Mouse (Mus musculus): ENCODE results near the gene Pcbp4. TPM values are rescaled to one million over a fixed set of nuclear protein-coding genes. Genes with fewer than 3 reads are reported as not detected.

Gene Pcbp4
- total RNA-seq, 2 experiments from 2014 or later = 151 to 170 TPM

DNA sequence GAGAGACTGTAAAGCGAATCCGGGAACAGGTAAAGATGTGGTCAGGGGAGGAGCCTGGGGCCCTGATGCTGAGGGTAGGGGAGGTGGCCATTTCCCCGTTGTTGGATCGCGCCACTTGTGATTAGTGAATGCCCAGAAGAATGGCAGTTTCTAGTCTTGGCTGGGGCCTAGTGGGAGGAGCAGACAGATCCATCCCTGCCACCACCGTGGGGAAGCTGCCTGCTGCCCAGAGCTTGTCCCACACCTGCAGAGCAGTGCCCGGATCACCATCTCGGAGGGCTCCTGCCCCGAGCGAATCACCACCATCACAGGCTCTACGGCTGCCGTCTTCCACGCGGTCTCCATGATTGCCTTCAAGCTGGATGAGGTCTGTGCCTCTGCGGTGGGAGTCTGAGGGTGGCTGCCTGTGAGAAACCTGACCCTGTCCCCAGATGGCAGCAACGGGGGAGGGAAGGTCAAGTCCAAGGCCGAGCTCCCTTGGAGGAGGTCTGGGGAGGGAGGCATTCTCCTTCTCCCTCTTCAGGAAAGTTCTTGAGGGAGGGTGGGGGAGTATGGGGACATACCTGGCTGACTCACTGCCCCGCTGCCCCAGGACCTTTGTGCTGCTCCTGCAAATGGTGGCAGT lies 7.4 kb downstream of the Pcbp4 start:
- intact Hi-C loops (cut with DNase I) = no loop called here
- no peak for DNase-seq (ENCODE audit: low spot score in 2 of 2)

DNA sequence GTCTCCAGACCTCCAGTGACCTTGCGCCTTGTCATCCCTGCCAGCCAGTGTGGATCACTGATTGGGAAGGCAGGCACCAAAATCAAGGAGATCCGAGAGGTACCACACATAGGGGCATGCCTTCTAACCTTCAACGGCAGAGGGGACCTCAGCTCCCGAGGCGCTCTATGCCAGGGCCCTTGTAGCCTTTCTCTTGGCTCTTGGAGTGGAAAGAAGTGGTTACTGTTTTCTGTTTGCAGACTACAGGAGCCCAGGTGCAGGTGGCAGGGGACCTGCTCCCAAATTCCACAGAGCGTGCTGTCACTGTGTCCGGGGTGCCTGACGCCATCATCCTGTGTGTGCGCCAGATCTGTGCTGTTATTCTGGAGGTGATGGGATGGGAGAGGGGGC lies 7.9 kb downstream of the Pcbp4 start:
- DNase-seq (ENCODE audit: low spot score in 2 of 2) = no peak
- intact Hi-C loops (cut with DNase I) = no loop called here

DNA sequence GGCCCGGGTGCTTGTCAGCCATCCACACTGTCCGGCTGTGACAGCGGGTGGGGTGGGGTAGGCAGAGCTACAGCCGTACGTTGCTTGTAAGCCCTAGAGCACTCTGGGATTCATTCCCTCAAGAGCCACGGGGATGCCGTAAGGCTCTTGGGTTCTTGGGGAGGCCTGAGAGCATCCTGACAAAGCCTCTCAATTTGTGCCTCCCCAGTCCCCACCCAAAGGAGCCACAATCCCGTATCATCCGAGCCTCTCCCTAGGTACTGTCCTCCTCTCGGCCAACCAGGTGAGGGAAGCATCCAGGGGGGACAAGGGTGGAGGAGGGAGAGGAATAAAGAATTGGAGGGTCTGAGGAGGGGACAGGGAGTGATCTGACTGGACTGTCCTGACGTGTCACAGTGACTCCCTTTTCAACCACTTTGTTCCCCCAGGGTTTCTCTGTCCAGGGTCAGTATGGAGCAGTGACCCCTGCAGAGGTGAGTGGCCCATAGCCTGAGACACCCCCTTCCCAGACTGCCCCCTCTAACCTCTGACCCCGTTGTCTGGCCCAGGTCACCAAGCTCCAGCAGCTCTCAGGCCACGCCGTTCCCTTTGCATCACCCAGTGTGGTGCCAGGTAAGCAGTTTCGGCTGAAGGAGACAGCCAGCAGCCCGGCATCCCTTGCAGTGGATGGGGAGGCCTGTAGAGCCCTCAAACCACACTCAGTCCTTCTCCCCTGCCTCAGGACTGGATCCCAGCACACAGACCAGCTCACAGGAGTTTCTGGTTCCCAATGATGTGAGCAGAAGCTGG lies 8.7 kb downstream of the Pcbp4 start:
- intact Hi-C loops (cut with DNase I) = no loop called here
- no peak for DNase-seq (ENCODE audit: low spot score in 2 of 2)

DNA sequence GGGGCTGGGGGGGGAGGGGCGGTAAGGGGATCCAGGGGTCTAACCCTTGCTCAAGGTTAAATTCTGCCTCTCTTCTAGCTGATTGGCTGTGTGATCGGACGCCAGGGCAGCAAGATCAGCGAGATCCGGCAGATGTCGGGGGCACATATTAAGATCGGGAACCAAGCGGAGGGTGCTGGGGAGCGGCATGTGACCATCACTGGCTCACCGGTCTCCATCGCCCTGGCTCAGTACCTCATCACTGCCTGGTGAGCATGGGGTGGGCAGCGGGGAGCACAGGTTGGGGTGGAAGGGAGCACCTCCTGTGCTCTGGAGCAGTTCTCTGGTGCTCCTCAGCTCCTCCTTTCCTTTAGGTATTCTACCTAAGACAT lies 9.3 kb downstream of the Pcbp4 start:
- intact Hi-C loops (cut with DNase I) = no loop called here
- DNase-seq (ENCODE audit: low spot score in 2 of 2) = no peak

DNA sequence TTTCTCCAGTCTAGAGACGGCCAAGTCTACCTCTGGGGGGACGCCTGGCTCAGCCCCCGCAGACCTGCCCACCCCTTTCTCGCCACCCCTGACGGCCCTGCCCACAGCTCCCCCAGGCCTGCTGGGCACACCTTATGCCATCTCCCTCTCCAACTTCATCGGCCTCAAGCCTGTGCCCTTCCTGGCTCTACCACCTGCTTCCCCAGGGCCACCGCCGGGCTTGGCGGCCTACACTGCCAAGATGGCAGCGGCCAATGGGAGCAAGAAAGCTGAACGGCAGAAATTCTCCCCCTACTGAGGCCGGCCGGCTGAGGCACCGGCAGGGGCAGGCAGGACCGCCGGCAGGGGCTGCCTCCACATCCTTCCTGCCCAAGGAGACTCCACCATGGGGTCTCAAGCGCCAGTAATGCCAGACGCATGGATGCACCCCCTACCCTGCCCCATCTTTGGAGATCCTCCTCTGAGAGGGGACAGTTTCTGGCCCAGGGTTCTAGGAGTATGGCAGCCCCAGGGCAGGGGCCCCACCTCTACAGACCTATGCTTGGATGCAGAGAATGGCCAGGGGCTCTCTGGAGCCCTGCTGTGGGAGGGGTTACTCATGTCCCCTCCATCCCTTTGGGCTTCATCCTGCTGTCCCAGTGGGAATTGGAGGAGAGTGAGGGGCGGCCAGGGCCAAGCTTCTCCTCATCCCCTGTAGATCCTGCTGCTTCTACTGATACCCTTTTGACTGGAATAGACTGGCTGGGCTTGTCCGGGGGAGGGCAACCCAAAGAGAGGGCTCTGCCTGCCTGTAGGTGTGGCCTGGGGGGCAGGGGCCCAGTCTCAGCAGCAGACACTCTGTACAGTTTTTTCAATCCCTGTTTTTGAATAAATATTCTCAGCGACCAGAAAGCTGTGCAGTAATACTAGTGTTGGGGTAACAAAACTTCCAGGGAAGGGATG lies 10.3 kb downstream of the Pcbp4 start:
- intact Hi-C loops (cut with DNase I) = no loop called here
- DNase-seq (ENCODE audit: low spot score in 2 of 2) = no peak

DNA sequence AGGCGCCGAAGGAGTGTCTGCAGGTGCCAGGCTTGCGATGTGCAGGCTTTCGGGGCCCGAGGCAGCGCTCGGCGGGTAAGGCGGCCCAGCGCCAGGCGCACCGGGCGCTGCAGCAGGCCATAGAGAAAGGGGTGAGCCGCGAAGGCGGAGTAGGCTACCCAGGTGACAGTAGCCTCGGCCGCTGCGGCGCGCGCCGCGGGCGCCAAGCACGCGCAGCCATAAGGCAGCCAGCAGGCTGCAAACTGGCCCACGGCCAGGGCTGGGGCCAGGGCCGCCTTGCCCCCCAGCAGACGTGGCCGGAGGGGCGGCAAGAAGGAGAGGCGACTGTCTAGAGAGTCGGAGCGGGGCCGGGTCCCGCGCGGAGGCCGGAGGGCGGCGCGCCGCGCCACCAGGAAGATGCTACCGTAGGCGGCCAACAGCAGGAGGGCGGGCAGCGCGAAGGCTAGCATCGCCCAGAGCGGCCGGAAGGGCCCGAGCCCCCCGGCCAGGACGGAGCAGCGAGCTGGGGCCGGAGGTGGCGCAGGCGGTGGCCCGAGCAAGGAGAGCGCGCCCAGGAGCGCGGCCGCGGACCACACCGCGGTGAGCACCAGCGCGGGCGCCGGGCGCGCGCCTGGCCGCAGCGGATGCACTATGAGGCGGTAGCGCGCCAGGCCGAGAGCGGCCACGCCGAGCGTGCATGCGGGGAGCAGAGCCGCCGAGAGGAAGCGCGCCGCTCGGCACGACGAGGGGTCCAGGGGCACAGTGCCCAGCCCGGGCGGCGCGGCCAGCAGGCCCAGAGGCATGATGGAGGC lies 11.9 kb downstream of the Pcbp4 start:
- DNase-seq (ENCODE audit: low spot score in 2 of 2) = peak; percentile 74 to 76
- intact Hi-C loops (cut with DNase I) = no loop called here

DNA sequence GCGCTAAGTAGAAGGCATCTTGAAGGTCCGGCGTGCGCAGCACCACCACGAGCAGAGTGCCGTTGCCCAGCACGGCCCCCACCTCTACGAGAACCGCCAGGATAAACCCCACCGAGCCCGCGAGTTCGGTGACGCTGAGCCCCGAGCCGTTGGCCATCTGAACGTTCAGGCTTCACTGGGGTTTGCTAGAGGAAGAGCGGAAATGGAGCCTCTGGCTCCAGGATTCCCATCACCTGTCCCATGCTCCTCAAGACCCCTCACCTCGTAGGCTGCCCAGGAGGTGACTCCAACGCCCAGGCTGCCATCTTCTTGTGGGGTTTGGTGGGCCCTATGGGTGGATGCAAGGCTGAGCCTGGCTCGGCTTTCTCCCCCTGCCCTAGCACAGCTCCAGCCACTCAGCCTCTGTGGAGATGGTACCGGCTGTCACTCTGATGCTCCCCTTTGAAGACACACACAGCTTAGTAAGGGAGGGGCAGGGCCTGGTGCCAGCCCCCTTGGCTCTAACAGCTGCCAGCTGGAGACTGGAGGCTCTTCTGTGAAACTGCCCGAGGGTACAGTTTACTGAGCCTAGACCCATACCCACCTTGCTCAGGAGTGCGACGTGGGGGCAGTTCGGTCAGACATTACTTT lies 12.6 kb downstream of the Pcbp4 start, which contains the start of gene Gpr62:
Gpr62 (minus strand) TSS at position 368 of the 630 bp plus-strand sequence.
- intact Hi-C loops (cut with DNase I) = no loop called here
- peak in 1 of 2 experiments; percentile 66 for DNase-seq (ENCODE audit: low spot score in 2 of 2)

DNA sequence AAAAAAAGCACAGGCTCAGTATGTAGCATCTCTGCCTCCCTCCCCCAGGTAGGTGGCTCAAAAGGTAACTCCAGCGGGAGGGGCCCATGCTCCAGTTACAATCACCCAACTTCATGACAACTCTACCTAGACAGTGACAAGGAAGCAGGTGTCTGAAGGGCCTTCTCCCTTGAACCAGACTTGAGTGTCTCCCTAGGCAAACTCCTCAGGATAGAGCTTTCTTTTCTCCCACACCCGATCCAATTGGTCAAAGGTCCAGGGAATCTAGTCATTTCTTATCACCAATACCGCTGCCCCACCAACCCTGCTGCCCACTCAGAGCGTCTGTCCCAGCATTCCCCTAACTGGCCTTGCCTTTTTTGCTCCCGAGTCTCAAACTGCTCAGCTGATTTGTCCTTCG lies 13.6 kb downstream of the Pcbp4 start:
- intact Hi-C loops (cut with DNase I) = no loop called here
- no peak for DNase-seq (ENCODE audit: low spot score in 2 of 2)

DNA sequence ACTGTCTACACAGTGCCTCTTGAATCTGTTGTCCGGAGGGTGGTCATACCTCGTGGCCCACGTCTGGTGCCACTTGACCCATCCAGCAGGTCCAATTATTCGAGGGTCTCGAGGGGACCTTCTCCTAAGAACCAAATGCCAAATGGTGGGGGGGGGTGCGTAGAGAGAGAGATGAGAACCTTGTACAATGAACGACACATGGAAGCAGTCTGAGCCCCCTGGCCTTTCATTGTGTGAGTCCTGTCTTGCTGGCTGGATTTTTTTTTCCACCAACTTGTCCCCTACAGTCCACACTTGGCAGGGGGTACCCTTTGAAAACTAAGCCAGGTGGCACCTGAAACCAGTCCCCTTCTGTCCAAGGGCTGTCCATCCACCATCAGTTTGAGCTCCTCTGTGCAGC lies 14.7 kb downstream of the Pcbp4 start:
- intact Hi-C loops (cut with DNase I) = no loop called here
- no peak for DNase-seq (ENCODE audit: low spot score in 2 of 2)

DNA sequence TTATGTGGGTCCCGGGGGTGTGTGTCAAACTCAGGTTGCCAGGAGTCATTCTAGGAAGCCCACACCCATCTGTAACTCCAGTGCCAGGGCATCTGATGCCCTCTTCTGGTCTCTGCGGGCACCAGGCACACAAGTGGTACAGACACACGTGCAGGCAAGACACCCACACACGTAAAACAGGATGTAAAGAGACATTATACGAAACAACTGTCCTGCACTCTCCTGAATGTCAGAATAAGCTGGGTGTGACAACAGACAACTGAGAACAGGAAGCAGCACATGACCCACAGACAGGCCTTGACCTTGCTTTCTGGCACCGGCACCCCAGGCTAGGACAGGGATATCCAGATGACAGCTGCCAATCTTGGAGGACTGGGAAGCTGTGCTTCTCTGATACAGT lies 16.2 kb downstream of the Pcbp4 start:
- DNase-seq (ENCODE audit: low spot score in 2 of 2) = no peak
- intact Hi-C loops (cut with DNase I) = no loop called here

DNA sequence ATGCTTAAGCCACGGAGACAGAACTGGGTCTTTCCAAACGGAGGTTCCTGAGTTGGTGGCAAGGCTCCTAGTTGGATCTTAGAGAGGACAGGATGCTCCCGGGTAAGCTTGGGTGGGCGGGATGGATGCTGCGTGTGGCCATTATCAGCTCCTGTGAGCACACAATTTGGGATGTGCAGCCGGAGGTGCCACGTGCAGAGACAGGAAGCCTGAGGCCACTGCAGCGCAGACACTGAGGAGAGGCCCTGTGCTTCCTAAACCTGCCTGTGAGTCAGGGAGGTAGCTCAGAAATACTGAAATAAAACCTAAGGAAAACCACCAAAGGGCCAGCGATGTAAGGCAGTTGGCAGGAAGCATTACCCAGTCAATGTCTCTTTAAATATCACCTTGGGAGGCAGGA lies 16.7 kb downstream of the Pcbp4 start:
- intact Hi-C loops (cut with DNase I) = no loop called here
- DNase-seq (ENCODE audit: low spot score in 2 of 2) = no peak

DNA sequence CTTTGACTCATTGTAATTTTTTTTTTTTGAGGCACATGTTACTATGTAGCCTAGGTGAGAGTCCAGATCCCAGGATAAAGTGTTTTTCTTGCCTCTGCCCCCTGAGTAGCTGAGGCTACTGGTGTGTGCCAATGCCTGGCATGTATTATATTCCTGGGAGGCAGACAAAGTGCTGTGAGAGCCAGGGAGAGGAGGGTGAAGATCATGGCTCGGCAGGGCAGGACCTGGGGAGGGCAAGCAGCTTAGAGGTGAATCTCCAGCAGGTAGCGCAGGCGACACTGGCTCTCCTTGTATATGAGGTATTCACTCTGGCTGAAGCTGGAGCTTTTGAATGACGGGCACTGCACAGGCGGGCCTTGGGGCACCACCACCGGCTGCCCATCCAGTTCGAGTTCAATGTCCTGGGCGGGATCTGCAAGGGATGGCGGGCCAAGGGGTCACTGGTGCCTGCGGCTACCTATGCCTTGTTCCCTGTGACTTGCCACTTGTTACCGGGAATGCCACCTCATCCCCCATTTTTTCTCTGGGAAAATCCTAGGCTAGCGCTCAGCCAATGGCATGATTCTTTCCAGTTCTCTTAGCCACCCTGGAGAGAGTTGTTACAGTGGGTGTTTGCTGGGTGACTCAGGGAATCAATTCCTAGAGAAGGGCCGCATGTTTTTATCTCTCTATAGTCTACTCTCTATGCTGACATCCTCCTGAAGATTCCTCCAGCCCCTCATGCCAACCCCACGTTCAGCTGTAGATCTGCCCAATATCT lies 18.1 kb downstream of the Pcbp4 start:
- no peak for DNase-seq (ENCODE audit: low spot score in 2 of 2)
- intact Hi-C loops (cut with DNase I) = no loop called here

DNA sequence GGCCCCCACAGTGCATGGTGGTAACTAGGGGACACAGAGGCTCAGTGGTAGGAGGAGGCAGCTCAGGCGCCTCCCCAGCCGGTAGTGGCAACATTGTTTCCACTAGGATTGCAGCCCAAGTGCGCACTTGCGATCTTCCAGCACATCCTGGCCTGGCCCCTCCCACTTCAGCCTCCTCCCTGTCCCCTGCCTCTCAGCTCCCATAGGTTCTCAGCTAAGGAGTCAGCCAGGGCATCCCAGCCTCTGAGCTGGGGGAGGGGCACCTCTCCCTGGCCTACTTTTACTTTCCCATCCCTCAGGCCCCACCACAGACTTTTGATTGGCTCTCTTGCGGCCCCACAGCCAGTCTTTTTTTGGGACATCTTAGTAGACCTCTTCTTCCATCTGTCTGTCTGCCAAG lies 18.8 kb downstream of the Pcbp4 start:
- intact Hi-C loops (cut with DNase I) = no loop called here
- peak in 1 of 2 experiments; percentile 68 for DNase-seq (ENCODE audit: low spot score in 2 of 2)

DNA sequence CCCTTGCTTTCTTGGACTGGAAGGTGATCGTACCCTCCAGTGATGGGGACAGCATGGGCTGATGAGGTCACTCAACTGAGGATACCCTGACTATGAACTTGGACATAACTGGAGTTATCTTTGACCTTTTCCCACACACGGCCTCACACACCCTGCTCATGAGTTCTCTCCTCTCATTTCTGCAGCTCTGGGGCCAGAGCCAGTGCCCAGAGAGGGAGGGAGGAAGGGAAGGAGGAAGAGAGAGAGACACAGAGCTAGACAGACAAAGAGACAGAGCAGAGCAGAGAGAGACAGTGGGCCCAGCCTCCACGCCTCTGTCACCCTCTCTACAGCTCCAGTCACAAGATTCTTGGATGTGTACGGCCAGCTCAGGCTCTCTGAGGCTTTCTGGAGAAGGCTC lies 19.2 kb downstream of the Pcbp4 start:
- intact Hi-C loops (cut with DNase I) = no loop called here
- DNase-seq (ENCODE audit: low spot score in 2 of 2) = no peak

DNA sequence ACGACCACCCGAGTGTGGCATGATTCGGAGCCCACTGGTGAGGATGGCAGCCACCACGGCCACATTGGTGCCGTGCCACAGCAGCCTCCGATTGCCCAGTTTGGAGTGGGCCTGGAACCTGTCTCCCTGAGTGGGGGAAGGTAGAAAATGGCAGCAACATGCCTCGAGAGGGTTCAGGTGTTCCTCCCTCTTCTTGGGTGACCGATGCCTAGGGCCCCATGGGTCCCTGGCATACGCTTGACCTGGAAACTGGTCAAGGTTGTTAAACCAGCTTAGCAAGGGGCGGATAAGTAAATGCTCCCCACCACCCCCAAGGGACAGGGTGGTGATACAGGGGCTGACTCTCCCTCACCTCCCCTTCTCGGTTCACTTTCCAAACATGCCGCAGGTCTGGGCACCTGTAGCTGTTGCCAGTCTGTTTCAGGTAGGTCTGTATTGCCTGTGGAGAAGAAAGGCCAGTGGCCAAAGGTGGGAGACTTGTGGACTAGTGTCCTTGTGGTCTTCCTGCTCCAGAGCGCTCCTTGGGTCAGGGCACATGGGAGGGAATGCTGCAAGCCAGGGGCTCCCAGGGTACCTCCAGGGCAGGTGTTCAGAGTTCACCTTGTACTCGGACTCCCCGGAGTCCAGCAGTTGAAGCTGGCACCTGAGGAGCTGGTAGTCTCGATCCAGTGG lies 20.1 kb downstream of the Pcbp4 start:
- intact Hi-C loops (cut with DNase I) = no loop called here
- no peak for DNase-seq (ENCODE audit: low spot score in 2 of 2)

DNA sequence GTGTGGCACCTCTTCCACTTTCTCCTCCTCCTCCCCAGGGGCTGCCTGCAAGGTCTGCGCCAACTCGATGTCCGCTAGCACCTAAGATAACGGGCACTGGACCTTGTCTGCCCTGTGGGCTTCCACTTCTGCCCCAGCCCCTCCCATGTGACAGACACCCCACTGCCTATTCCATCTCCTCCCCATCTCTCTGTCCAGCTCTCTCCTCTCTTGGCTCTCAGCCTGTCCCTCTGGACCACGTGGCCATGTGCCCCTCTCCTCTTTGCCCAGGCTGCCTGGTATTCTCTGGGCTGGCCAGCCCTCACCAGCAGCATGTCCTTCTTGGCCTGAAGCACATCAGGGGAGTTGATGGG lies 20.6 kb downstream of the Pcbp4 start:
- intact Hi-C loops (cut with DNase I) = no loop called here
- no peak for DNase-seq (ENCODE audit: low spot score in 2 of 2)

DNA sequence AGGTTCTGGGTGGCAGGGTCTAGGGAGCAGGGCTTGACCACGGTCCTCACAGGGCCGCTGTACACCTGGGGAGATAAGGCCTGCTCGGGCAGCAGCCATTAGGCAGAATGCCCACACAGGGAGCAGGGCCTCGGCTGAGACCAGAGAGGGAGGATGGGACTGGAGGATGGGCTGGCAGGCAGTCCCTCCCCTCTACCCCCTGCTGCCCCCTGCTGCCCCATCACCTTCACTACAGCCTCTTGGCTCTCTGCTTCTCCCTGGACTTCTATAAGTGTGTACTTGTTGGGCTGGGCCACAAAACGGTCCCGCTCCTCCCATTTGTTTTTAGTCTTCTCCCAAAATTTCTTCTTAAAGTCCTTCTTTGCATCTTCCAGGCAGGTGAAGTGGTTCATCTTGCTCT lies 21.4 kb downstream of the Pcbp4 start:
- intact Hi-C loops (cut with DNase I) = no loop called here
- DNase-seq (ENCODE audit: low spot score in 2 of 2) = no peak

DNA sequence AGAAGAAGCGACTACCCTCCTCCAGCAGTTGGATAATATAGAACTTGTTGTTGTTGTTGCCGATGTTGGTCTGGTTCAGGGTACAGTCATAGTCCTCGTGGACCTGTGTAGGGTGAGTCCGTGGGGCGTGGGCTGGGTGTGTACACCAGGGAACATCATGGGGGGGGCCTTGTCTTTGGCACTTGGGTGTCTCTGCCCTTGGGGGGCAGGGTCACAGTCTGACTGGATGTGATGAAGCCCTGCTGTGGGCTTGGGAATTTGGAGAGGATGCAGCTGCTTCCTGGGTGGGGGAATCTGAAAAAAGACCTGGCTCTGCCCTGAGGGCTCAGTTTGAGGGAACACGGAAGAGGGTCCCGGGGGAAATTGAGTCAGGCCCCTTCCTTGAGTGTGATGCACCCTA lies 22.0 kb downstream of the Pcbp4 start:
- intact Hi-C loops (cut with DNase I) = no loop called here
- peak in 1 of 2 experiments; percentile 1 for DNase-seq (ENCODE audit: low spot score in 2 of 2)

Data from left cerebral cortex, postnatal 14 days (tissue).